Mouse (Mus musculus): ENCODE measurements around the gene Ranbp3.
A peak's percentile ranks its signal among the peaks of the same experiment; 100 is the strongest.

Gene Ranbp3

GRCm38 (mm10) chr17:56672941-56673646, at the start of gene Ranbp3:
TSS of gene Ranbp3 (plus strand) at chr17:56673294.
- DNase-seq (ENCODE audit: low spot score): peak; percentile 100

GRCm38 (mm10) chr17:56625495-56625894, 47.6 kb upstream of the Ranbp3 start:
- DNase-seq (ENCODE audit: low spot score): peak; percentile 80

DNA sequence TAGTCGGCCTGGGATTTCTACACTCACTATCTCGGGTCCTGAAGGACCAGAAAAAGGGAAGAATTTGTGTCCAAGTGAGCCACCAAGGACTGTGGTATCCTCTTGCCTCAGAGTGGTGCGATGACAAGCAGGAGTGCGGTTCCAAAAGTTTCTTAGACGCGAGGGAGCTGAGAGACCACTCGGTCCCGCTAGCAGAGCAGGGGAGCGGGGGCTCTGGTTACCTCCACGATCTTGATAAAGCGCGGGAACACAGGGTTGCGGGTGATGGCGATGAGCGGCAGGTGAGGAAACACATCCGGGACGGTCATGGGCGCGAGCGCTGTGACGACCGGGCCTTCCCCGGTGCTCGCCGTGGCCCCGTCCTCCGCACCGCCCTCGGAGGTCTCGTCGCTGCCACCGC, 46.8 kb upstream of the Ranbp3 start:
- peak; percentile 51 for DNase-seq (ENCODE audit: low spot score)

DNA sequence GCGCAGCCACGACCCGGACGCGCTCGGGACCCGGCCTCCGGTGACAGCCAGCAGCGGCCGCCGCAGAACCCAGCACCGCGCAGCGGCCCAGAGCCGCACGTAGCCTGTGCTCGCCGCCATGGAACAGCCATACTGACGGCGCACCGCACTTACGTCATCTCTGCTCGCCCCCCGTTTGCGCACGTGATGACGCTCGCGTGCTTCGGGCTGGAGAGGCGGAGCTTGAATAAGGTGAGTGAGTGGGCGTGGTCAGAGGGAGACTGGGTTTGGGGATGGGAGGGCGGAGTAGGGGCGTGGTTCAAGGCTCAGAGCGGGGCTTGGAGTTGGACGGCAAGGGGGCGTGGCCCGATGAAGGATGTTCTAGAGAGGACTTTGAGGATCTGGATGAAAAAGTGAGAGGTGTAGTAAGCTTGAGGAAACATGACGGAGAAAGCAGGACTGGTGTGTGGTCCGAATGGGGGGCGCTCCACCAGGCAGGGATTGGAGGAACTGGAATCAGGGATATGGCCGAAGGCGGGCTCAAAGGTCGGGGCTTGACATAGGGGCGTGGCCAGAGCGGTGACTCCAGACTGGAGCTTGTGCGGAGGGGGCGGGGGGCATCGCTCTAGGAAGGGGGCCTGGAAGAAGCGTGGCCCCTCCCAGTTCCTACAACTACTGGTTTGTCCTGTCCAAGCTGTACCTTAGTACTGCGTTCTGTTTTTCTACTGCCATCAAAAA, 46.2 kb upstream of the Ranbp3 start, which contains the start of gene Lonp1:
Gene Lonp1, minus strand, starts transcription at position 134 of the 717 bp plus-strand sequence.
- peak; percentile 100 for DNase-seq (ENCODE audit: low spot score)

DNA sequence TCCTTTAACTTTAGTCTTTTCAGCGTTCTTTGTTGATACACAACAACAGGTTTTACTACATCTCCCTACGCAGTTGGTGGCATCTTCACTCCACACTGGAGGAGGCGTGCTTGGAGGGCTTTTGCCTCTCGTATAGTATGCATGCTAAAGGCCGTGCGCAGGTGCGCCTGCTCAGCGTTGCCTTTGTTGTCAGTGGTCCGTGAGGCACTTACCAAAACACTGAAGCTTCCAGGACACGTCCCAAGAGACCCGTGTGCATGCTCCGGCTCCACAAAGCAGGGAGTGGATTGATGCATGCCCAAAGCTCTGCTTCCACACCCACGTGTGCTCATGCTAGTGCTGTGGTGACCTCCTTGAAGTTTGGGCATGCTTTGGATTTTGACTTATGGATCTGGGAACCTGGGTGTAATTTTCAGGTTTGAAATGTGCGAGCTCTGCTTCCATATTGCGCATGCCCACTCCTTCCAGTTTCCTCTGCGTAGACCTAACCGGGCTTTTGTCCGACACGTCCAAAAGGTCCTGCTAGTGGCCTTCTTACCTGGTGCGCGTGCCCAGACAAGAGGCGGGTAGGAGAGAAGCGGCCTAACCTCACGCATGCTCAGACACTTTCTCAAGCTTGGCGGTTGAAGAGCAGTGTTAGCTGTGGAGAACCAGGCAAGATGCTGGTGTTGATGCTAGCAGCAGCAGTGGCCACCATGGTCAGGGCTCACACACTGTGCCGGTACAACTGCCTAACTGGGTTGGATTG, 45.4 kb upstream of the Ranbp3 start, which contains the start of gene Catsperd:
Gene Catsperd, plus strand, starts transcription at position 614 of the 748 bp plus-strand sequence.
- DNase-seq (ENCODE audit: low spot score): peak; percentile 83

DNA sequence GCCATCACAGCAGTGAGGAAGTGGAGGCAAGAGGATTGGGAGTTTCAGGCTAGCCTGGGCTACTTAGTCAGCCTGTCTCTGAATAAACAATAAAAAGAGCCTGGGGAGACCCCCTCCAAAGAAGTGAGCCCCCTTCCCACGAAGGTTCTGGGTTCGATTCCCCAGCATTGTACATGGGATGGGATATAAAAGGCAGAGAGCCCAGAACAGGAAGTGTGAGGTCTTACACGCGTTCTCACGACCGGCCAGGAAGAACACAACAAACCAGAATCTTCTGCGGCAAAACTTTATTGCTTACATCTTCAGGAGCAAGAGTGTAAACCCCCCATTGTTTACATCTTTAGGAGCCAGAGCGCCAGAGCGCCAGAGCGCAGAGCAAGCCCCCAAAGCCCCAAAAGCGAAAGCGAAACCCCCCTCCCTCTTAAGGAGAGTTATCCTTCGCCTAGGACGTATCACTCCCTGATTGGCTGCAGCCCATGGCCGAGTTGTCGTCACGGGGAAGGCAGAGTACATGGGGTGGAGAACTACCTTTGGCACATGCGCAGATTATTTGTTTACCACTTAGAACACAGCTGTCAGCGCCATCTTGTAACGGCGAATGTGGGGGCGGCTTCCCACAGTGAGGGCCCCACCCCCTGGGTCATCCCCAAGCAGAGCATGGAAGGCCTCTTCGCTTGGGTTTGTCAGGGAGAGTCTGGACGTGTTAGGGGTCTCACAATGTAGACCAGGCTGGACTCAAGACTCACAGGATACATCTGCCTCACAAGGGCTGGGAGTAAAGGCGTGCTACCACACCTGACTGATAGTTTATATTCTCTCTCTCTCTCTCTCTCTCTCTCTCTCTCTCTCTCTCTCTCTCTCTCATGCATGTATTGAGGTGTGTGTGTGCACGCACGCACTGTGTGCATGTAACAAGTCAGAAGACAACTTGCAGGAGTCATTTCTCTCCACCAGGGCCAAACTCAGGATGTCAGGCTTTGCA, 43.0 kb upstream of the Ranbp3 start:
- DNase-seq (ENCODE audit: low spot score): peak; percentile 67

DNA sequence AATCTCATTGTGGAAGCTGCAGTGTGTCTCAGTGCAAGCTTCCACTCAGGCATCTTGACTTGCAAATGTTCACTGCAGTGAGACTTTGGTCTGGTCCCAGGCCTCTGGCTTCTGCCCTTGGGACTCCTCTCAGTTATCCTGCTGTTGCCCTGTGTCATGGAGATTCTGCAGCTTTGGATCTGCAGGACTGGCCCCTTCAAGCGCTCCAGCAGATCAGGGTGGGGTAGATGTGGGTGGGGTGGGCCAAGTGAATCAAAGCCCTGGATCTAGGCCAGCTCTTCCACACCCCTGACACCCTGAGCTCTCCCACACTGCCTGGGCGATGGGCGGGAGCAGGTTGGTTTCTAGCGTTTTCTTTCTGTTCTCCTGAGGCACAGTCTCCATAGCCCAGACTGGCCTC, 41.3 kb upstream of the Ranbp3 start:
- DNase-seq (ENCODE audit: low spot score): no peak

DNA sequence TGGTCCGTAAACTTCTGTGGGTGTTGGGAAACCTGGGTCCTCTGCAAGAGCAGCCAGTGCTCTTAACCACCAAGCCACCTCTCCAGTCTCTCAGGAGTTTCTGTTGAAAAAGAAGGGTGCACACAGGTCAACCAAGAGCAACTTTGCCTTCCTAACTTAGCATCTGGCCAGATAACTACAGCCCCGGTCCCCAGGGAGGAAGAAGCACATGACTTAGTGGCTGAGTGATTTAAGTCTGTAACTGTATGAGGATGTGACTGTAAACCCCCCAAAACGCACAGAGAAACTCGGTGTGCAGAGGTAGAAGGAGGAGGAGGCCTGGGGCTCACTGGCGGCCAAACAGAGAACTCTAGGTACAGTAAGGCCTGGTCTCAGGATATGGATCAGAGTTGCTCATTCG, 39.1 kb upstream of the Ranbp3 start:
- no peak for DNase-seq (ENCODE audit: low spot score)

DNA sequence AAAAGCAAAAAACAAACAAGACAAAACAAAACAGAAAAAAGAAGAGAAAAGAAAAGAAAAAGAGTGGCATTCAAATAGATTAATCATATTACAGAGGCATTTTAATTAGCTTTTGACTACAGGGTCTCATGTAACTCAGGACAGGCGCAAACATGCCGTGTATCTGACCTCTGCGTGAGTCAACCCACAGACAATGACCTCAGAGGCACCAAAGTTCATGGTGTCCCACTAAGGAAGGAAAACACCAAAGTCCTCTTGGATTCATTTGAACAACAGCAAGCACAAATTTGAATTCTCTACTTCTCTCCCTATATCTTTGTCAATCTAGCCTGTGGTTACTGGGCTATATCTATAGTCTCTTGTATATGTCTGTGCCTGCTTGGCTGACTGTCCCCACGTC, 29.9 kb upstream of the Ranbp3 start:
- no peak for DNase-seq (ENCODE audit: low spot score)

DNA sequence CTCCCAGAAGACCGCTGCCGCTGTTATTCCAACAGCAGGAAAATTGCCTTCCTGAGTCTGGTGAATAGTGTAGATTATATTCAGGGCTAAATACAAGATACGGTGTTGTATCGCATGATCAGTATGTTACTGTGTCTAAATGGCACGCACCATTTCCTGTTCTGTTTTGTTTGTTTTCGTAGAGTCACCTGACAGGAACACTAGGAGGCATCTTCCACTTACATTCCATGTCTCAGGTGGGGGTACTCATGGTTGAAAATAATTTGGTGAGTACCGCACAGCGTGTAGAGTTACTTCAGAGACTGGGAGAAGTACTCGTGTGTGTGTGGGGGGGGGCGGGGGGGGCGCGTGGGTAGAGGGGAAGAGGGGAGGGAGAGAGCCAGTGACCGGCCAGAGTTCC, 25.5 kb upstream of the Ranbp3 start:
- DNase-seq (ENCODE audit: low spot score): no peak

GRCm38 (mm10) chr17:56651801-56652200, 21.3 kb upstream of the Ranbp3 start:
- DNase-seq (ENCODE audit: low spot score): no peak

DNA sequence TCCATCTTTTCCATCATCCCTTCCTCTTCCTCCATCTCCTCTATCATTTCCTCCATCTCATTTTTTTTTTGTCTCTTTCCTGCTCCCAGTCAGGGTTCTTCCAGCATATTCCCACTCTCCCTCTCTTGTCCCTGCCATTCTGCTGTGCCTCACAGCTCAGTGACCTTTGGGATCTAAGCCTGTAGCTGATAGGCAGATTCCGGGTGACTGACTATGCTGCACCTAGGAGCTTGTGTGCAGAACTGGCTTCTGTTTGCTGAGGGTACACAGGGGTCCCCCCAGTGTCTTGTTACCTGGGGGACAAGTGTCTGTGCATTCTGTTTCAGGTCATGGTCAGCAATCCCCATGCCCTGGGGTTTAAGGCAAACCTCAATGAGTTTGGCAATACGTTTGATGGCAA, 18.3 kb upstream of the Ranbp3 start:
- no peak for DNase-seq (ENCODE audit: low spot score)

DNA sequence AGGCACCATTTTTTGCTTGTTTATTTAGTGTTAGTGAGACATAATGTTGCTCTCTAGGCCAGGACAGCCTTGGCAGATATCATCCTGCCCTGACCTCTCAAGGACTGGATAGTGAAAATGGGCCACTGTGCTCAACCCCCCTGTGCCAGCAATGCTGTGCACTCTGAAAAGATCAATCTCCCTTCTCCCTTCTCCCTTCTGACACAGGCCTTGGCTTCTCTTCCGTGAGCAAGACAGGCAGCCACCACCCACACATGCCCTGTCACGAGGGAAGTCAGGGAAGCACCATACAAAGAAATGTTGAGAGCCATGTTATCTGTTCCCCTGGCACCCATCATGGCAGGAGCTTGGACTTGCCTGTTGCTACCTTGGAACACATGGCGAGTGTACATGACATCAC, 17.8 kb upstream of the Ranbp3 start:
- DNase-seq (ENCODE audit: low spot score): no peak

DNA sequence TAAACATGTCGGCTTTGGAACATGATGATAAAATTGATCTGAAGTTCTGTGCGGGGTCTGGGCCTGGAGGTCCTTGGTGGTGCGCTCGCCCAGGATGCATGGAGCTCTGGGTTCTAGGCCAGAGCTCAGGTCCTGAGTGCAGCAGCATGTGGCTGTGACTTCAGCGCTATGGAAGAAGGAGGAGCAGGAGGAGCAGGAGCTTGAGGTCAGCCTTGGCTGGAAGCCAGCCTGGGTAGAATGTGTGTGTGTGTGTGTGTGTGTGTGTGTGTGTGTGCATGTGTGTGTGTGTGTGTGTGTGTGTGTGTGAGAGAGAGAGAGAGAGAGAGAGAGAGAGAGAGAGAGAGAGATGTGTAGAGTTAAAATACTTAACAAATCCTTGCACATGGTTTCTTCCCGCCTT, 16.9 kb upstream of the Ranbp3 start:
- DNase-seq (ENCODE audit: low spot score): peak; percentile 71

DNA sequence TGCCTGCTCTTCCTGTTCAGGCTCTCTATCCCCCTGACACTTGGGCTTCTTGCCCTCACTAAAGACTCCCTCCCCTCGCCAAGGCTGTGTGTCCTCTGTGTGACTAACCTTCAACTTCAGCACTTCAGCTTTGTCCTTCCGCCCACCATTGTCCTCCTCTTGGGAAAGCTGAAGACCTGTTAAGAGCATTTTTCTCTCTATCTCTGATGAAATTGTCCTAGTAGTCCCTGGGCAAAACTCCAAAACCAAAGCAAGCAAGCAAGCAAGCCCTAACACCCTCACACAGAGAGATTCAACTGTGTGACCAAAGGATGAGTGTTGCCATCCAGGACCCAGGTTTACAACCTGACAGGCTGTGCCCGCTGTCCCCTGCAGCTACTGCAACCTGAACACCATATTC, 9.4 kb upstream of the Ranbp3 start:
- DNase-seq (ENCODE audit: low spot score): no peak

- DNase-seq (ENCODE audit: low spot score): no peak
Measured at GRCm38 (mm10) chr17:56664333-56664732, 8.8 kb upstream of the Ranbp3 start.

GRCm38 (mm10) chr17:56666384-56666783, 6.7 kb upstream of the Ranbp3 start:
- DNase-seq (ENCODE audit: low spot score): no peak

- no peak for DNase-seq (ENCODE audit: low spot score)
Measured at GRCm38 (mm10) chr17:56667591-56667990, 5.5 kb upstream of the Ranbp3 start.

DNA sequence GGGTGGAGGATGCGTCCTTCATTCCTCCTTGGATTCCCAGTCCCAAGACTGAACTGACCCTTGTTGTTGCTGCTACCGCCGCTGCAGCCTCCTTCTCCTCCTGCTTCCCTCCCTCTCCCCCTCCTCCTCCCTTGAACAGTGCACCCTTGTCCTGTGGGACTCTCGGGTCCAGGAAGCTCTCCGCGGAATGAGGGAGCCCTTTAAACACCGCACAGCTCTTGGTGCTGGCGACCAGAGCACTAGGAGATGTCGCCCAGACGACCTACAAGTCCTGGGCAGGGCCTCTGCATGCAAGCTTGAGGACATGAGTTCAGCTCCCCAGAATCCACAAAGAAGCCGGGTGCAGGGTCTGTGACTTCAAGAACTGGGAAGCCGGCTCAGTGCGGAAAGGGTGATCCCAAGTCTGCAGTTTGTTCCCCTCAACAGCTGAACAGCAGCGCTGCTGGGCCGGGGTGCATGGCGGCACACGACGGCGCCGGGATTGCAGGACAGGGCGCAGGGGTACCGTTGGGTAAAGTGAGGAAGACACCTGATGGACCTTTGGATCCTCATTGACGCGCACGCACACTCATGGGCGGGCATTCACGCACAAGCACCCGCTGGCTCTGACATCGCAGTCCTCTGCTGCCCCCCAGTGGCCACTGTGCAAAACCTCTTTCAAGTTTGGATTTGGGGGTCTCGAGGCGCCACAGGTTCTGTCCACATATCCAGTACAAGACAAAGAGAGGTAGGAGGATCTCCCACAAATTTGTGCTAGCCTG, 4.5 kb upstream of the Ranbp3 start:
- DNase-seq (ENCODE audit: low spot score): peak; percentile 83

- DNase-seq (ENCODE audit: low spot score): no peak
Measured at GRCm38 (mm10) chr17:56669766-56670165, 3.3 kb upstream of the Ranbp3 start.
